Mouse (Mus musculus): ENCODE results near the gene Spock3. TPM values are rescaled to one million over a fixed set of nuclear protein-coding genes. Genes with fewer than 3 reads are reported as not detected.
"Not testable (repeated sequence)": the region's sequence is repeated elsewhere in the genome, so short reads cannot be mapped to it uniquely, and the experiment has no call there.

The Spock3 gene
- polyA plus RNA-seq, 1 experiment from 2014 or later = 1.9 TPM

DNA sequence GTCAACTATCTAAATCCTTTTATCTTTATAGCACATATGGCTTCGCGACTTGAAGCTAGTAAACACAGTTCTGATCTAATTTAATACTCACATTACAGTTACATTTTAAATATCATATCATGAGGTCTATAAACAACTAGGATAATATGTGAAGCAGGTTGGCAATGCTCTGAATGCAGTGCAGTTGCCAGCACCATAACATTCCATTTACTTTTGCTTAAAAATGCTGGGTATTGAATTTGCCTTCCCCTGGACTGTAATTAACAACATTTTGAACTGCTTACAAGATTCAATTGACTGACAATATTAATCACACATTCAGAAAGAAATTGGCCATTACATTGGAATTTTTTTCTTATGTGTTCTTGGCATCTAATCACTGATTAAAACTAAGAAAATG is 147.4 kb downstream of the Spock3 start:
- Histone ChIP-seq H3K27ac (no peak overlapping the region), H3K27me3 (ENCODE audit: insufficient read depth, low read length) (no peaks in the 10 kb centered on the region), H3K9ac (ENCODE audit: low read depth, low read length) (no peak overlapping the region), H3K4me2 (ENCODE audit: low read length) (no peak overlapping the region), H3K9me3 (replicated peaks; ENCODE audit: low read length) (no peaks in the 10 kb centered on the region), H3K36me3 (ENCODE audit: insufficient read depth, low read length) (no peaks in the 10 kb centered on the region), H3K4me3 (replicated peaks; ENCODE audit: low read depth, low read length) (no peak overlapping the region), H3K4me1 (replicated peaks; ENCODE audit: insufficient read depth, low read length) (no peaks in the 10 kb centered on the region)
- no peak for ATAC-seq (replicated peaks; ENCODE audit: low FRiP score, low read depth)
- TF ChIP-seq CTCF (IDR thresholded peaks at IDR 0.05; ENCODE audit: low read depth) = no peak
- no peak for DNase-seq (ENCODE audit: low spot score)
- WGBS = 83% methylated on average over 2 of the region's 2 CpGs

DNA sequence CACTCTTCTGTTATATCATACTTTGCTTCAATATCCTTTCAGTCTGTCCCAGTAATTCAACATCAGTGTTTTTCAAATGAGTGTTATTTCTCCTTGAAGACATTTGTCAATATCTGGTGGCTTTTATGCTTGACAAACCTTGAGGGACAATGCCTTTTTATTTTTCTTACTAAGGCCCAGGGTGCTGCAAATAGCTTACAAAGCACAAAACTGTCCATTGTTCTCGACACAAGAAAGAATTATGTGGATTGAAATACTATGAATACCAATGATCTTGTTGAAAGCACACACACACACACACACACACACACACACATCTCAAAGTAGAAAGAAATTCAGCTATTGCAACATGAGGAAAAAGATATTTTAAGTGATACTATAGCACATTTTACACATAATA is 159.0 kb downstream of the Spock3 start:
- H3K4me1 ChIP-seq (replicated peaks; ENCODE audit: insufficient read depth, low read length) = no peaks in the 10 kb centered on the region
- no peak for TF ChIP-seq CTCF (IDR thresholded peaks at IDR 0.05; ENCODE audit: low read depth)
- H3K9me3 ChIP-seq (replicated peaks; ENCODE audit: low read length) = no peaks in the 10 kb centered on the region
- H3K9ac ChIP-seq (ENCODE audit: low read depth, low read length) = no peak overlapping the region
- H3K36me3 ChIP-seq (ENCODE audit: insufficient read depth, low read length) = no peaks in the 10 kb centered on the region
- 54% methylated on average over 1 of the region's 1 CpGs for WGBS
- no peak for DNase-seq (ENCODE audit: low spot score)
- H3K27me3 ChIP-seq (ENCODE audit: insufficient read depth, low read length) = no peaks in the 10 kb centered on the region
- no peak for ATAC-seq (replicated peaks; ENCODE audit: low FRiP score, low read depth)
- no peak overlapping the region for H3K4me2 ChIP-seq (ENCODE audit: low read length)
- no peak overlapping the region for H3K4me3 ChIP-seq (replicated peaks; ENCODE audit: low read depth, low read length)
- H3K27ac ChIP-seq = no peak overlapping the region

DNA sequence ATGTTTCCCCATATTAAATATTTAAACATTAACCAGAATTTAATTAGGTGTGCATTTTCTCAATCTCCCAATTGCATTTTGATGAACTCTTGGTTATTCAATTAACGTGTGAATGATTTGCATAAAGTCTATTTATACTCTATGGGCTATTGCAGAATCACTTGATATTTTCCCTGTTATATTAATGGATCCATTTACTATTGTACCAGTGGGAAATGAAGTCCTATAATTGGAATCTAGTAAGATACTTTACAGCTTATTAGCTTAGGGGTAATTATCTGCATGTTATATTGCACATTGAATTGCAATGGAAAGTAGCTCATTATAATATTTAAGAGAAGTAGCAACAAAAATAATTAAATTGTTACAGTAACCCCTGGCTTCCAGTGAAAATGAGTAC is 162.1 kb downstream of the Spock3 start:
- ATAC-seq (replicated peaks; ENCODE audit: low FRiP score, low read depth) (no peak), DNase-seq (ENCODE audit: low spot score) (no peak)
- Histone ChIP-seq H3K9ac (ENCODE audit: low read depth, low read length) (no peak overlapping the region), H3K27me3 (ENCODE audit: insufficient read depth, low read length) (no peaks in the 10 kb centered on the region), H3K27ac (no peak overlapping the region), H3K4me2 (ENCODE audit: low read length) (no peak overlapping the region), H3K4me1 (replicated peaks; ENCODE audit: insufficient read depth, low read length) (no peaks in the 10 kb centered on the region), H3K9me3 (replicated peaks; ENCODE audit: low read length) (no peaks in the 10 kb centered on the region), H3K36me3 (ENCODE audit: insufficient read depth, low read length) (no peaks in the 10 kb centered on the region), H3K4me3 (replicated peaks; ENCODE audit: low read depth, low read length) (no peak overlapping the region)
- 72% methylated on average over 1 of the region's 1 CpGs for WGBS
- TF ChIP-seq CTCF (IDR thresholded peaks at IDR 0.05; ENCODE audit: low read depth) = no peak

DNA sequence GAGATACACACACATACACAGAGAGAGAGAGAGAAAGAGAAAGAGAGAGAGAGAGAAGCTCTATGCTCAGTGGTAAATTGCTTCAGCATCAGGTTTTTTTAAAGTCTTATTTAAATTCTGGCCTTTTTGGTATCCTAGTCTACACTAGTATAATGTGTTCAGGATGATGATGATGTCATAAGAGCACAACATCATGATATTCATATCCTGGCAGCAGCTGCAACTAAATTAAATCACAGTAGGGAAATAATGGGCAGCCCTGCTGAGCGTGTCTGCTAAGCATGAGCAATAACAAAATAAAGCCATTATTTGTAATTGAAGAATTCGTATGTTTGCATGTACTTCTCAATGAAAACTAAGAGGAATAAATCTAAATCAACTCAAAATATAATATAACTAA is 169.7 kb downstream of the Spock3 start:
- WGBS = 82% methylated on average over 2 of the region's 2 CpGs

DNA sequence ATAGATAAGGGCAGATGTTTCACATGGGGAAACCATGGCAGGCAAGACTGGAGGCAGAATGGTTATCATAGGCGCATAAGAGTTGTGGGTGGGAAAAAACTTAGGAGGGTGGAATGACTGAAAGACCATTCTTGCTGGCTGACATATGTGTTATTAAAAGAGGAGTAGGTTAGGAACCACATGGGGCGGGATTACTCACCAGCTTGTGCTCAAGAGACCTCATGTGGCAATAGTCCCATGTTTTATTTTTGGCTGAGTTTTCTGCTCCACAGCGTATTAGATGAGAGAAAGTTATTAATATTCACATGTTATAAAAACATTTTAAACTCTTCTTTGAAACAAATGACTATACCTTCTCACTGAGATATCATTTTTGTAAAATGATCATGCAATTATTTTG is 184.6 kb downstream of the Spock3 start:
- ATAC-seq (replicated peaks; ENCODE audit: low FRiP score, low read depth) (no peak), DNase-seq (ENCODE audit: low spot score) (no peak)
- Histone ChIP-seq H3K4me3 (replicated peaks; ENCODE audit: low read depth, low read length) (no peak overlapping the region), H3K27me3 (ENCODE audit: insufficient read depth, low read length) (no peaks in the 10 kb centered on the region), H3K9me3 (replicated peaks; ENCODE audit: low read length) (no peaks in the 10 kb centered on the region), H3K36me3 (ENCODE audit: insufficient read depth, low read length) (no peaks in the 10 kb centered on the region), H3K4me2 (ENCODE audit: low read length) (no peak overlapping the region), H3K4me1 (replicated peaks; ENCODE audit: insufficient read depth, low read length) (no peaks in the 10 kb centered on the region), H3K27ac (no peak overlapping the region), H3K9ac (ENCODE audit: low read depth, low read length) (no peak overlapping the region)
- WGBS = 95% methylated on average over 3 of the region's 3 CpGs
- no peak for TF ChIP-seq CTCF (IDR thresholded peaks at IDR 0.05; ENCODE audit: low read depth)

More for the DNA sequence above, 169.7 kb downstream of the Spock3 start:
- H3K27ac ChIP-seq = no peak overlapping the region
- DNase-seq (ENCODE audit: low spot score) = no peak
- H3K27me3 ChIP-seq (ENCODE audit: insufficient read depth, low read length) = no peaks in the 10 kb centered on the region
- TF ChIP-seq CTCF (IDR thresholded peaks at IDR 0.05; ENCODE audit: low read depth) = no peak
- ATAC-seq (replicated peaks; ENCODE audit: low FRiP score, low read depth) = no peak
- H3K4me1 ChIP-seq (replicated peaks; ENCODE audit: insufficient read depth, low read length) = no peaks in the 10 kb centered on the region
- no peaks in the 10 kb centered on the region for H3K36me3 ChIP-seq (ENCODE audit: insufficient read depth, low read length)
- H3K4me2 ChIP-seq (ENCODE audit: low read length) = no peak overlapping the region
- no peaks in the 10 kb centered on the region for H3K9me3 ChIP-seq (replicated peaks; ENCODE audit: low read length)
- H3K4me3 ChIP-seq (replicated peaks; ENCODE audit: low read depth, low read length) = no peak overlapping the region
- no peak overlapping the region for H3K9ac ChIP-seq (ENCODE audit: low read depth, low read length)

DNA sequence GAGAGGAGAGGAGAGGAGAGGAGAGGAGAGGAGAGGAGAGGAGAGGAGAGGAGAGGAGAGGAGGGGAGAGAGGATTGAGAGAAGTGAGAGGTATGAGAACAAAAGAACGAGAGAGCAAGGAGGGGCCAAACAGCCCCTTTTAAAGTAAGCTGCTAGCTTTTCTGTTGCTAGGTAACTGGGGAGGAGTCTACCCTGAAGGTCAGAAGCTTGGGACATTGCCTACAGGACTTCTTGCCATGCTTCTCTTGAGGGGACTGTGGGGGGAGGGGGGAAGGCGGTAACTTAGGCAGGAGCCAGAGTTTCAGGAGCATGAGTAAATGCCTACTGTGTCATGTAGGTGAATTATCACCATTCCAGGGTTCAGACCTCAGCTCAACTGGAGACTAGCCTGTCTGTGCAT is 213.1 kb downstream of the Spock3 start:
- DNase-seq (ENCODE audit: low spot score); ATAC-seq (replicated peaks; ENCODE audit: low FRiP score, low read depth); H3K4me2 ChIP-seq (ENCODE audit: low read length); H3K4me3 ChIP-seq (replicated peaks; ENCODE audit: low read depth, low read length); H3K4me1 ChIP-seq (replicated peaks; ENCODE audit: insufficient read depth, low read length); H3K36me3 ChIP-seq (ENCODE audit: insufficient read depth, low read length); H3K9me3 ChIP-seq (replicated peaks; ENCODE audit: low read length); H3K9ac ChIP-seq (ENCODE audit: low read depth, low read length); H3K27me3 ChIP-seq (ENCODE audit: insufficient read depth, low read length); H3K27ac ChIP-seq: not testable (repeated sequence)
- WGBS = 47% methylated on average over 2 of the region's 2 CpGs

DNA sequence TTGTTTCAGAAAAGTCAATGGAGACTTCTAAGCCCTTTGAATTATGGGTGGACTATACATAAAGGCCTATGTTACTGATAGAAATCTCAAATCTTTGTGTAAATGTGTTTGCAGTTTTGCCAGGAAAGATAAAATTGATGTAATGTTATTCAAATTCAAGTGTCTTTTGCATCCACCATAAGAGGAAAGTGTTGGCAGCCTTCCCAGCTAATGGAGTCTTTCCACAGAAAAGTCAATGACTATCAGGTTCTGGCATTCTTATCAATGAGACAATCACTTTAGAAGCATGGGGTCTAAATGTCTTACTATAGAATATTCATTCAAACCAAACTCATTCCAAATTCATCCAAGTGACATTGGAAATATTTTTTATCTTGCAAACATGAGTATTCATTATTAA is 214.5 kb downstream of the Spock3 start:
- no peaks in the 10 kb centered on the region for H3K9me3 ChIP-seq (replicated peaks; ENCODE audit: low read length)
- H3K36me3 ChIP-seq (ENCODE audit: insufficient read depth, low read length) = no peaks in the 10 kb centered on the region
- no peaks in the 10 kb centered on the region for H3K27me3 ChIP-seq (ENCODE audit: insufficient read depth, low read length)
- TF ChIP-seq CTCF (IDR thresholded peaks at IDR 0.05; ENCODE audit: low read depth) = no peak
- no peak overlapping the region for H3K27ac ChIP-seq
- no peak overlapping the region for H3K9ac ChIP-seq (ENCODE audit: low read depth, low read length)
- no peak overlapping the region for H3K4me2 ChIP-seq (ENCODE audit: low read length)
- no peak overlapping the region for H3K4me3 ChIP-seq (replicated peaks; ENCODE audit: low read depth, low read length)
- no peaks in the 10 kb centered on the region for H3K4me1 ChIP-seq (replicated peaks; ENCODE audit: insufficient read depth, low read length)
- no peak for ATAC-seq (replicated peaks; ENCODE audit: low FRiP score, low read depth)
- DNase-seq (ENCODE audit: low spot score) = no peak
